Mouse (Mus musculus) bone marrow macrophage, adult 2 months (primary cell): Measurements from ENCODE around the gene Stradb. TPM values are rescaled to one million over a fixed set of nuclear protein-coding genes. Genes with fewer than 3 reads are reported as not detected.
A peak's percentile ranks its signal among the peaks of the same experiment; 100 is the strongest.
"Not testable (repeated sequence)": the region's sequence is repeated elsewhere in the genome, so short reads cannot be mapped to it uniquely, and the experiment has no call there.

ENCODE experiments used
- H3K27ac ChIP-seq: 2 replicates; pipeline ENCODE4 v1.5.1; 2012; ENCODE audit warnings: low read depth, low read length; ENCODE audit not compliant: insufficient read depth
- H3K4me1 ChIP-seq: 2 replicates; pipeline ENCODE4 v1.6.1; 2012; ENCODE audit warnings: low read length; ENCODE audit not compliant: control insufficient read depth, insufficient read depth
- H3K4me3 ChIP-seq: 2 replicates; pipeline ENCODE4 v1.5.1; 2012; ENCODE audit warnings: mild to moderate bottlenecking, low read length, moderate library complexity; ENCODE audit not compliant: insufficient read depth
- CTCF ChIP-seq: IDR thresholded peaks from 2 replicates; pipeline ENCODE4 v1.5.1; 2012; ENCODE audit warnings: low read depth, mild to moderate bottlenecking, low read length, moderate library complexity
- POLR2A ChIP-seq: IDR thresholded peaks from 2 replicates; pipeline ENCODE4 v1.6.1; 2012; ENCODE audit warnings: mild to moderate bottlenecking, low read depth, low read length, borderline replicate concordance
- polyA plus RNA-seq: library from polyadenylated mRNA; stranded (reverse); fragments of >200 nt; gene quantifications from 2 replicates; pipeline ENCODE4 v1.2.4, GENCODE M21; 2012; ENCODE audit not compliant: missing spikeins, insufficient read depth, insufficient read length

The Stradb gene
- polyA plus RNA-seq, 1 experiment, result 22.5 TPM

- H3K4me1 ChIP-seq, result peaks cover 36% of the 10 kb centered on the region
- H3K27ac ChIP-seq, result no peak overlapping the region
- TF ChIP-seq POLR2A (no peak), CTCF (no peak)
- no peak overlapping the region for H3K4me3 ChIP-seq
Observed at GRCm38 (mm10) chr1:58951841-58952240, 21.5 kb upstream of the Stradb start.

GRCm38 (mm10) chr1:58952526-58952925 is 20.8 kb upstream of the Stradb start:
- Histone ChIP-seq H3K4me1 (peaks cover 41% of the 10 kb centered on the region), H3K4me3 (no peak overlapping the region), H3K27ac (no peak overlapping the region)
- TF ChIP-seq CTCF, result no peak
- TF ChIP-seq POLR2A, result no peak

- no peak overlapping the region for H3K27ac ChIP-seq
- peaks cover 44% of the 10 kb centered on the region for H3K4me1 ChIP-seq
- no peak for TF ChIP-seq CTCF
- TF ChIP-seq POLR2A, result no peak
- H3K4me3 ChIP-seq, result no peak overlapping the region
Observed at GRCm38 (mm10) chr1:58952997-58953396, 20.3 kb upstream of the Stradb start.

DNA sequence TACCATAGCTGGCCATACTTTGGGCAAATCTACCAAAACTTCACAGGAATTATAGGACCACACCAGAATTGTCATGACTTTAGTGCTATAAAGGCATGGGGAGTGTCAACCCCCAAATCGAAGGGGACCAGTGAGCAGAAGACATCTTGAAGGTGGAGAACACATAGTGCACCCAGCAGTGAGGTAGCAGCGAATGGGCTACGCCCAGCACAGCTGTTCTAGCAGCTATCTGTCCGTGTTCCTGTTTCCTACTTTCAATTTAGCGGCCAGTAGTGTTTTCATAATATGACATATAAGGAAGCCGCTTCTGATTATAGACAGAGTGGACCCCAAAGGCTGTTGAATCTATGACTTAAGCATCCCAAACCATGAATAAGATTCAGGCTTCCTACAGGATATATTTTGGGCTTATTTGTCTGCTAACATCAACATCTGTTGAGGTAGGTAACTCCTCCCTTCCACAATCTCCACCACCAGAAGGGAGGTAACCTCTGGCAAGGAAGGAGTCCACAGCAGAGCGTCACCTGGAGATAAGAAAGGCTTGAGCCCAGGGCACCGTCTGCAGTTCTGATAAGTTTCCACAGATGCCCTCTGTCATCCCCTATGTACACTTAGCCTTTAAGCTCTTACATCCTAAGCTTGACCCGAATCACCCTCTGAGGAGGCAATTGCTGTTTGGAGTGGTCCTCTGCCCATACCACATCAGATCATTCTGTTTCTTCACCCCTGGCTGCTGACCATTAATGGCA is 19.5 kb upstream of the Stradb start:
- TF ChIP-seq CTCF (no peak), POLR2A (no peak)
- Histone ChIP-seq H3K27ac (no peak overlapping the region; the same call in 1 of the 2 replicates), H3K4me1 (peaks cover 50% of the 10 kb centered on the region), H3K4me3 (peak overlapping the region; percentile 17; the same call in 1 of the 2 replicates)

DNA sequence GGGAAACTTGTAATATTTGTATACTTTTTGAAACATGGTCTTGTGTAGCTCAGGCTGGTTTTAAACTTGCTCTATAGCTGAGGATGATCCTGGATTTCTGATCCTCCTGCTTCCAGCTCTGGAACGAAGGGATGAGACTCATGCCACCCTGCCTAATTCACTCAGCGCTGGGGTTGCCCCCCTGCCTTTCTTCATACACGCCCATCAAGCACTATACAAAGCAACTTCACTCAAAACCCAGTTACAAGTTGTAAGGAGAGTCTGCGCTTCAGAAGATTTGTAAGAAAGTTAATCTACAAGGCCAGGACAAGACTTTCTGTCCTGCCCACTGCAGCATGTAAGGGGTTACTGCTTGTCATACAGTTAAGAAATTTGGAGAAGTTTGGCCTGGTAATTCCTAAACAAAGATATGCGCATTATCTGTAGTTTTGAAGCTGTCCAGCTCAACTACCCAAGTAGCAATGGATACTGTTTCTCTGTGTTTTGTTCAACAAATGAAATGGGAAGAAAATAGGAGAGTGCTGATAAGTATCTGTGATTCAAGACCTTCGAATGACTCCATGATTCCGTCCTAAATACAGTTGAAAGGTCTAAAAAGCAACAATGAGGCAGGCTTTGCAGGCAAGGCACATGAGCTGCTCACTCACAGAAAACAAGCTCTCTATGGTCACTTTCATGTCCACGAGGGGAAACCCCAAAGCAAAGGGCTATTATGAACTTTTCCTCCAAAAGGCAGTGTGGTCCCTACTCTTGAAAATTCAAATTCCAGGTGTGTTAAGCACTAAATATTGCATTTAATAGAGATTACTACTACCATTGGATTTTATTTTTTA is 18.5 kb upstream of the Stradb start:
- no peak overlapping the region for H3K27ac ChIP-seq

GRCm38 (mm10) chr1:58955716-58956115 is 17.6 kb upstream of the Stradb start:
- Histone ChIP-seq H3K4me1 (peaks cover 51% of the 10 kb centered on the region), H3K27ac (no peak overlapping the region), H3K4me3 (no peak overlapping the region)
- TF ChIP-seq POLR2A, result no peak
- no peak for TF ChIP-seq CTCF

More for the DNA sequence above, 18.5 kb upstream of the Stradb start:
- TF ChIP-seq CTCF, result no peak
- H3K4me1 ChIP-seq, result peaks cover 51% of the 10 kb centered on the region
- H3K4me3 ChIP-seq, result no peak overlapping the region

GRCm38 (mm10) chr1:58956229-58956628 is 17.1 kb upstream of the Stradb start:
- Histone ChIP-seq H3K4me1 (peaks cover 49% of the 10 kb centered on the region), H3K27ac (no peak overlapping the region), H3K4me3 (no peak overlapping the region)
- no peak for TF ChIP-seq CTCF
- no peak for TF ChIP-seq POLR2A

- Histone ChIP-seq H3K4me1 (peaks cover 45% of the 10 kb centered on the region), H3K4me3 (no peak overlapping the region), H3K27ac (no peak overlapping the region)
- TF ChIP-seq POLR2A, result no peak
- TF ChIP-seq CTCF, result no peak
Observed at GRCm38 (mm10) chr1:58957931-58958330, 15.4 kb upstream of the Stradb start.

DNA sequence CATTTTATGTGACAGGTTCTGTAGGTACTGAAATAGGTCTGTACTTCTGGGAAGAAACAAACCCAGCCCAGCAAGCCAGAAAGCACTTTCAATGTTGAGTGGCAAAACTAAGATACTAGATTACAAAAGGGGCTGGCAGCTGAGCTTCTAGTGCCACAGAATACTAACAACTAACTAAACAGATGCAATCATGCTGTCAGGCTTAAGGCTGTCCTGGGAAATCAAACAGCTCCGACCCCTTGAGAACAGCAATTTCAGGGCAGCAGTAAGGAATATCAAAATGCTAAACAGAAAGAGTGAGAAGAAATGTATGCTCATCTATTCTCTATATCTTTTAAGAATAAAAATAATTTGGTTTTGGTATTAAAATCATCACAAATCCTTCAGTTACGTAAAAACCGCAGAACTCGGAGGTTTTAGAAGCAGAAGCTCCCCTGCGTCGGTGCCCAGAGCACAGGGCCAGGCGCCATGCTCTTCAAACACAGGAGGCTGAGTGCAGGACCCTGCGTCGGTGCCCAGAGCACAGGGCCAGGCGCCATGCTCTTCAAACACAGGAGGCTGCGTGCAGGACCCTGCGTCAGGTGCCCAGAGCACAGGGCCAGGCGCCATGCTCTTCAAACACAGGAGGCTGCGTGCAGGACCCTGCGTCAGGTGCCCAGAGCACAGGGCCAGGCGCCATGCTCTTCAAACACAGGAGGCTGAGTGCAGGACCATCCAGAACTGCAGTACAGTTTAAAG is 14.4 kb upstream of the Stradb start:
- not testable (repeated sequence) for H3K4me3 ChIP-seq, H3K27ac ChIP-seq
- H3K4me1 ChIP-seq, result peaks cover 38% of the 10 kb centered on the region

DNA sequence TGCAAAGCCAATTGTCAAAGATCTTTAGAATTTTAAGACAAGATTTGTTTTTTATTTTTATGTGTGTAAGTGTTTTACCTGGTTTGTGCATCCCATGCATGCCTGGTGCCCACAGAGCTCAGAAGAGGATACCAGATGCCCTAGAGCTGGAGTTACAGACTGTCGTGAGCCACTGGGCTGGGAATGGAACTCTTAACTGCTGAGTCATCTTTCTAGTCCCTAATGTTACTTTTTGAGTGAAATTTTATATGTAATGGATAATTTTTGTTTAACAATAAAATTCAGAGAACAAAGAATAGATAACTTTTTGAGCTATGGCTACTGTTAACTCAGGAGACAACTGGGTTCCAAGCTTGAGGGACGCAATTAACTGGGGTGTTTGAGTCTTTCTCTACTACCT is 13.6 kb upstream of the Stradb start:
- no peak for TF ChIP-seq POLR2A
- no peak for TF ChIP-seq CTCF
- Histone ChIP-seq H3K4me3 (no peak overlapping the region), H3K27ac (no peak overlapping the region), H3K4me1 (peaks cover 32% of the 10 kb centered on the region)
